Mouse (Mus musculus) right cerebral cortex, postnatal 4 days (tissue): ENCODE measurements around the gene Actb.
"Not testable (repeated sequence)": the region's sequence is repeated elsewhere in the genome, so short reads cannot be mapped to it uniquely, and the experiment has no call there.

Source experiments
- DNase-seq: peaks from one replicate; pipeline ENCODE4 v3.0.0-alpha.2; 2022

The Actb gene

DNA sequence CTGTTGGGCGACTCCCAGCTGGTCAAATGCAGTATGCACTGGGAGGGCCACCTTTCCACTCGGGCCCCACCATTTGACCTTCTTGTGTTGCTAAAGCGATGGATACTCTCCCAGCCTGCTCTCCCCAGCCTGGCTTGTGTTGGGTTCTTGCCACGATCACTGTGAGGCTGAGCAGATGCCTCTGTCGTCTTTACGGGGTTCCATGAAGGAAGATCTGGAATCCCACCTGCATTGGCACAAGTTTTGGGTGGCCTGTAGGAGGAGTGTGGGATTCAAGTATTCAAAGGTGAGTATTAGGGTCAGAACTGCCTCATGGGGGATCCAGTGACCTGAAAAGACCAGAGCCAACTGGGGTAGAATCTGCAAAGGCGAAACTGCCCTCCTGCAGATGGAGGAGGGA lies 5.9 kb downstream of the Actb start:
- DNase-seq, result no peak

DNA sequence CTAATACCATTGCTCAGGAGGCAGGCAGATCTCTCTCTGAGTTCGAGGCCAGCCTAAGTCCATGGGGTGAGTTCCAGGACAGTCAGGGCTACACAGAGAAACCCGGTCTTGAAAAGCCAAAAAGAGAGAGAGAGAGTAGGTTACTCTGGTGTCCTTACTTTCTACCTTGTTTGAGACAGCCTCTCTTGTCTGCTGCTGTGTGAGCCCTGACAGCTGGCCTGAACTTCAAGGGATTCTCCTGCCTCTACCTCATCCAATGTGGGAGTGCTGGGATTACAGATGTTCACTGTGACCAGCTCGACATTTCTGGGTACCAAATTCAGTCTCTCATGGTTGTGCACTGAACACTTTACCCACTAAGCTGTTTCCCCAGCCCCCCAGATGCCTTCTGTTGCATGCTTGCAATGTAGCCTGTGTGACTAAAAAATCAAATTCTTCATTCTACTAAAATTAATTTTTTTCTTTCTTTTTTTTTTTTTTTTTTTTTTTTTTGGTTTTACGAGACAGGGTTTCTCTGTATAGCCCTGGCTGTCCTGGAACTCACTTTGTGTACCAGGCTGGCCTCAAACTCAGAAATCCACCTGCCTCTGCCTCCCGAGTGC lies 6.5 kb downstream of the Actb start:
- DNase-seq, result no peak

DNA sequence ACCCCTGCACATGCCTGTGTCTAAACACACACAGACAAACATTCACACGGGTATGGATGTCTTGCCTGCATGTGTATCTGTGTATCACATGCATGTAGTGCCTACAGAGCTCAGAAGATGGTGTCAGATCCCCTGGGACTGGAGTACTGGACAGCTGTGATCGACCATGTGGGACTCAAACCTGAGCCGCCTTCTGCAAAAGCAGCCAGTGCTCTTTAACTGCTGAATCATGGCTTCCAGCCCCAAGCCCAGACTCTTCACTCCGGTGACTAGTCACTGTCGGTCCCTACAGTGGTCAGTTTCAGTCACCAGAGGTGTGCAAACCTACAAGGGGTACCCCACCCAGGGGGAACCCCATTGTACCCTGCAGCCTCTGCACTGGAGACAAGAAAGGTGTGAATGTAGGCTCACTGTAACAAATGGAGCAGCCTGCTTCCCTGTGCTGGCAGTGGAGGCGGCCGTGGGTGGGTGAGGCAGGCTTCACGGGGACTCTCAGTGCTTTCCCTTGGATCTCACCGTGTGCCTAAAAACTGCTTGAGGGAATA lies 7.4 kb downstream of the Actb start:
- DNase-seq, result no peak

DNA sequence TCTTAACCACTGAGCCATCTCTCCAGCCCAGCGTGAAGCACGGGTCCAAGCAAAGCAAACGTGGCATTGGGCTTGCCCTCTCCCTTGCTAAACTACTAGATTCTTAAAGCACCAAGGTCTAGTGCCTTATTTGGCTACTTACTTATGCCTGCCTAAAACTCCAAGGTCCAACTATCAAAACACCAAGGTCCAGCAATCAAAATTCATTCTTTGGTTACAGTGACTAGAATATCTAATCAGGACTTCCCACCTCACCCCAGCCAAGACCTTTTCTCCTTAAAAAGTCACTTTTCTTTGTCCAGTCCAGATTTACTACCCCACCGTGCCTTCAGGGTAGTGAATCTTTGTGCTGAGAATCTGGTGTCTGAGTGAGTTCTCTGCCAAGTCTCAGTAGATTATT lies 8.2 kb downstream of the Actb start:
- no peak for DNase-seq

- no peak for DNase-seq
Observed at GRCm38 (mm10) chr5:142897568-142898248, 8.8 kb downstream of the Actb start.

DNA sequence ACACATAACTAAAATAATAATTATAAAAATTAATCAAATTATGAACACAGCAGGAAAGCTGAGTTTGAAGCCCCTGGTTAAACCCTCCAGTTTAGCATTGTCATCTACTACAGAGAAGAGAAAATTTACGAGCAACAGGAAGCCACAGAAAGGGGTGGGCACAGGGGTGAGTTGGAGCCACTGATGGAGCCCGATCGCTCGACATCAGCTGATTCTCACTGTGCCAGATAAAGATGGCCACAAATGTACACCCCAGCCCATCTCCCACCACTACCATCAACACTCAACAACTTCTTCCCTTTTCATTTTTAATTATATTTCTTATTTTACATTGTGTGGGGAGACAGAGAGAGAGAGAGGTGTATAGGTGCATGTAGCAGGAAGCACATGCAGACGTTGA lies 9.8 kb downstream of the Actb start:
- DNase-seq, result no peak

GRCm38 (mm10) chr5:142896192-142896591 lies 10.4 kb downstream of the Actb start:
- DNase-seq, result no peak

DNA sequence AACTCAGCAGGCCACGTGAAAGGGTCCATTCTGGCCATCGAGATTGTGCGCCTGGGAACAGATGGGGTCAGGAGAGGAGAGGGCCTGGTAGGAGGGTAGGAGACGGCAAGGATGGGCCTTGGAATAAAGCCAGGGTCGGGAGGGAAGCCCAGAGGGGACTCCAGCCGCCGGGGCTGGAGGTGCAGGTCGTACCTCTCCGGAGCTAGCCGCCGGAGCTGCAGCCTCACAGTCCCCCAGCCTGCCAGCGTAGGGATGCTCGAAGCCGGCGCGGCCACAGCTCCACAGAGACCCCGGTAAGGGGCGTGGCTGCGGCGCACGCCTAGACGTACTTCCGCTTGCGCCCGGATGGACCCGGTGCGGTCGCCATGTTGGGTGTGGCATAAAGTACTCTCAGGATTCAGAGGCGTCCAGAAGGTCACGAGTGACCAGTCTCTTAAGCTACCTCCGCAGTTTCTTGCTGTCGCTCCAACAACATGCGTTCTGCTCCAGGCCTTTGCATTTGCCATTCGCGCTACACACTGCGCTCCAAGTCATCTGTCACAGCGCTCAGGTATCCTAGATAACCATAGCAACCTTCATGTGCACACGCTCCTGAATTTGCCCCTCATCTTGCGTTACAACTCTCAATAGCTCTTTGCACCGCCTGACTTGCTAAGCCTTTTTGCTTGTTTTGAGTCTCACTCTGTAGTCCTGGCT lies 11.5 kb downstream of the Actb start, which contains the start of gene Fbxl18:
TSS of gene Fbxl18 (minus strand) at position 504 of the 696 bp plus-strand sequence.
- peak; percentile 85 for DNase-seq

GRCm38 (mm10) chr5:142891396-142891795 lies 15.2 kb downstream of the Actb start:
- DNase-seq, result no peak

DNA sequence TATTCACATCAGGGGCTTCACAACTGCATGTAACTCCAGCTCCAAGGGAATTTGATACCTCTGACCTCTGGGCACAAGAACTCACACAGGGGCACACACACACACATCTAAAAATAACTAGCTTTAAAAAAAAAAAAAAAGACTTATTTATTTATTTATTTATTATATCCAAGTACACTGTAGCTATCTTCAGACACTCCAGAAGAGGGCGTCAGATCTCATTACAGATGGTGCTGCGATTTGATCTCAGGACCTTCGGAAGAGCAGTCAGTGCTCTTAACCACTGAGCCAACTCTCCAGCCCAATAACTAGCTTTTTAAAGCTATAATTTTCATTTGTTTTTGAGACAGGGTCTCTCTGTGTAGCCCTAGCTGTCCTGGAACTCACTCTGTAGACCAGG lies 19.0 kb downstream of the Actb start:
- not testable (repeated sequence) for DNase-seq

DNA sequence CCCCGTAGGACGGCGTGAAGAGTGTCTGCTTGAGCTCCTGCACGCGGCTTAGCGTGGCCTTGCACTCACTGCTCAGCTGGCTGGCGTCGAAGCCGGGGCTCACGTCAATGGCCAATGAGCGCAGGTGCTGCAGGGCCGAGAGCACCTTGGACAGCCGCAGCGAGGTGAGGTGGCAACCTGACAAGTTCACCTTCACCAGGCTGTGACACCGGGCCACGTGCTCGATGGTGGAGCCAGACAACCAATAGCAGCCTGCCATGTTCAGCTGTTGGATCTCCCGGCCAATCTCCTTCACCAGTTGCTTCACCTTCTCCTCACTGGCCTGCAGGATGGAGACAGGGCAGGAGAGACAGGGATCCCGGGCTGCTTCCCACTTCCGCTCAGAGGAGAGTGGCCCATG lies 19.8 kb downstream of the Actb start:
- DNase-seq, result no peak

GRCm38 (mm10) chr5:142886181-142886580 lies 20.4 kb downstream of the Actb start:
- DNase-seq, result no peak

DNA sequence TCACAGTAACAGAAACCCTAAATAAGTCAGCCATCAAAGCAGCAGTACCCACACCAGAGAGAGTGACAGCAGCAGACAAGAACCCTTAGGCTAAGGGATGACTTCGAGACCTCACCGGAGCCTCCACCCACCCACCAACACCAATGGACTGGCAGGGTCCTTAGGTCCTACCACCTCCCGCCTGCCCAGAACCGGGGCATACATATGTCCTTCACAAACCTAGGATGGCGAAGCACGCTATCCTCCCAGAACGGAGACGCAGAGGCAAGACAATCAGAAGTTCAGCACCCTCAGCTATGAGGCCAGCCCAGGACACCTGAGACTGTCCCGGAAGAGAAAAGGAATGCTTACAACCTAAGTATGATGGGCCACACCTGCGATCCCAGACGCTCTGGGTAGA lies 24.1 kb downstream of the Actb start:
- no peak for DNase-seq

GRCm38 (mm10) chr5:142881936-142882335 lies 24.6 kb downstream of the Actb start:
- no peak for DNase-seq

DNA sequence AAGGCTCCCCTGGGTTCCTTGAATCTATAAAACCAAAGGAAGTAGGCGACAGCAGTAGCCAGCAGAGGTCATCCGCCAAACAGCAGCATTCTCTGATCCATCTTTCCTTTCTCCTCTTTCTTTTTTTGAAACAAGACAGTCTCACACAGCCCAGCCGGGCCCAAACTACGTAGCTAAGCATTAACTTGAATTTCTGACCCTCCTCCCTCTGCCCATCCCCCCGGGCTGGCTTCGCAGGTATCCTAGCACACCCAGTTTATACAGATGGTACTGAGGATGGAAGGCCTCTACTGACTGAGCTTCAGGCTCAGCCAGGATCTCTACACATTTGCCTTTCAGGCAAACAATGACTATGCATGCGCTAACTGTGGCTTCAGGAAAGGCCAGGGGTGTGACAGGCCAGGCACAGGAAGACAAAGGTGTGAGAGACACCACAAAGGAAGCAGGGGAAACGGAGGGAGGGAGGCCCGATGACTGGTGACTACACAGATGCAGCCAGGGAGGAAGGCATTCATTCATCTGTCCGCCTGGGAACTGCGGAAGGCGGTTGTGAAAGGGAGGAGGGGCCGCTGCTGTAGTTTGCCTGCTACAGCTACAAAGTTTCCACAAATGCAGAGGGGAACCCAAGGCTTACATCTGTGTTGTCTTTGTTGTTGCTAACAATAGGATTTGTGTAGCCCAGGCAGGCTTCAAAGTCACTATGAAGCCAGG lies 25.6 kb downstream of the Actb start:
- no peak for DNase-seq

- DNase-seq, result no peak
Observed at GRCm38 (mm10) chr5:142880246-142880645, 26.3 kb downstream of the Actb start.

- peak; percentile 77 for DNase-seq
Observed at GRCm38 (mm10) chr5:142879318-142880175, 27.0 kb downstream of the Actb start.

DNA sequence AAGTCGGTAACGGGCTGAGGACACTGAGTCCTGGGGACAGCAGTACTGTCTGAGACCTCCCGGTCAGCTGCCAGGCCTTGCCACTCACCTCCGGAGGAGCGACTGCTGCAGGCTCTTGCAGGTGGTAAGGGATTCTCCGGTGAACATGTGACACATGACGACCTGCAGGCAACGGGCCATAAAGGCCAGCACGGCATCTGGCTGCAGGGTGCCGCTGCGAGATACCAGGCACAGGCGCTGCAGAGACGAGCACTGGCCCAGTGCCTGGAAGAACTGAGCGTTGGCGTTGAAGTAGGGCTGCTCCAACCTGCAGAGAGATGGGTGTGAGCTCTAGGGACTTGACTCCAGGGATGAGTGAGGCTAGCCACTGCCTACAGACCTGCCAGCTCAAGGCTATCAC lies 28.0 kb downstream of the Actb start:
- no peak for DNase-seq

GRCm38 (mm10) chr5:142877337-142878280 lies 28.9 kb downstream of the Actb start:
- DNase-seq, result peak; percentile 90

GRCm38 (mm10) chr5:142876896-142877295 lies 29.7 kb downstream of the Actb start:
- no peak for DNase-seq

GRCm38 (mm10) chr5:142875513-142875905 lies 31.0 kb downstream of the Actb start:
- DNase-seq, result no peak
